Mouse (Mus musculus) MEL (cell line): ENCODE measurements around the gene Exph5.

ENCODE experiments used
- CTCF ChIP-seq, 3 experiments: IDR thresholded peaks in 2 of 3; conservative IDR thresholded peaks in 1 of 3; 2 replicates each; pipeline ENCODE4 v1.5.1; 2011 to 2012; ENCODE audit warnings: low read length in 3 of 3, low read depth in 2 of 3, mild to moderate bottlenecking in 2 of 3, improper control_type of control experiment in 1 of 3, inconsistent platforms in 1 of 3, mixed read lengths in 1 of 3, moderate library complexity in 1 of 3; ENCODE audit not compliant: control insufficient read depth in 1 of 3, insufficient read depth in 1 of 3, poor library complexity in 1 of 3, severe bottlenecking in 1 of 3
- MXI1 ChIP-seq: IDR thresholded peaks from 2 replicates; pipeline ENCODE4 v1.6.1; 2011; ENCODE audit warnings: mild to moderate bottlenecking, low read depth, low read length, improper control_type of control experiment
- ZNF384 ChIP-seq: IDR thresholded peaks from 2 replicates; pipeline ENCODE4 v1.6.1; 2012; ENCODE audit warnings: low read depth, mild to moderate bottlenecking, inconsistent platforms, low read length, improper control_type of control experiment

DNA sequence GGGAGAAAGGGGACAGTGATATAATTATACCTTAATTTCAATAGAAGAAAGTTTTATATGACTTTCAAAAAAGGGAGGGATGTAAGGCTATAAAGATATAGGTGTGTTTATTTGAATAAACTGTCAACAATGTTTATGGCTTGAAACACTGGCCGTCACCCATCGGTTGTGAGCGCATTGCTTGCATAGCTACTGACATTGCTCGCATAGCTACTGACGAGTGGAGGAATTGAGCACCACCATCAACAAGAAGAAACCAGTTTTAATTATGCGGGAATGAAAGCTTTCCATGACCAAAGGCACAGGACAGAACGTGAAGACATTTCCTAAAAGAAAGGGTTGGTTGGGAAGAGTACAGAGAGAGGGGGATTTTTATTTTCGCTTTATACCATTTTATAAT, 99.7 kb downstream of the Exph5 start:
- no peak for TF ChIP-seq ZNF384
- TF ChIP-seq MXI1, result no peak
- no peak for TF ChIP-seq CTCF (IDR thresholded peaks at IDR 0.05 in 2 of 3, conservative IDR thresholded peaks at IDR 0.05 in 1 of 3; ENCODE audit: control insufficient read depth in 1 of 3, insufficient read depth in 1 of 3, low read depth in 2 of 3, low read length in 3 of 3, poor library complexity in 1 of 3, severe bottlenecking in 1 of 3)
